Mouse (Mus musculus) G1E (cell line): Measurements from ENCODE around the gene C3. TPM values are rescaled to one million over a fixed set of nuclear protein-coding genes. Genes with fewer than 3 reads are reported as not detected.

Experiments used
- ATAC-seq: 2 replicates; pipeline ENCODE4 v1.8.0; 2016; ENCODE audit warnings: mild to moderate bottlenecking; ENCODE audit not compliant: insufficient number of reproducible peaks, poor library complexity, low FRiP score, severe bottlenecking; ENCODE audit errors: extremely low read depth
- DNase-seq: peaks from one replicate; pipeline ENCODE4 v3.0.0; 2012; ENCODE audit warnings: low spot score
- H3K27me3 ChIP-seq: 2 replicates; pipeline ENCODE4 v1.6.1; 2012; ENCODE audit warnings: mild to moderate bottlenecking, low read length, inconsistent platforms; ENCODE audit not compliant: insufficient read depth
- H3K36me3 ChIP-seq: replicated peaks from 2 replicates; pipeline ENCODE3; 2012; ENCODE audit warnings: mild to moderate bottlenecking, inconsistent platforms
- H3K4me1 ChIP-seq: 2 replicates; pipeline ENCODE4 v1.6.1; 2012; ENCODE audit warnings: low read depth, low read length, inconsistent platforms, mixed read lengths; ENCODE audit not compliant: insufficient read depth
- H3K4me3 ChIP-seq: 2 replicates; pipeline ENCODE4 v1.5.1; 2012; ENCODE audit warnings: low read depth, mild to moderate bottlenecking, inconsistent platforms, low read length, moderate library complexity, mixed read lengths
- H3K9me3 ChIP-seq: replicated peaks from 2 replicates; pipeline ENCODE4 v1.6.1; 2012; ENCODE audit warnings: inconsistent platforms
- CTCF ChIP-seq: IDR thresholded peaks from 2 replicates; pipeline ENCODE4 v1.5.1; 2012; ENCODE audit warnings: low read depth, low read length, inconsistent platforms, mixed read lengths
- GATA1 ChIP-seq: IDR thresholded peaks from 2 replicates; pipeline ENCODE4 v1.6.1; 2012; ENCODE audit warnings: borderline replicate concordance, low read length, inconsistent platforms, mixed read lengths
- GATA2 ChIP-seq: IDR thresholded peaks from 2 replicates; pipeline ENCODE4 v1.6.1; 2012; ENCODE audit warnings: low read depth, low read length, inconsistent platforms, borderline replicate concordance
- POLR2AphosphoS5 ChIP-seq: IDR thresholded peaks from 2 replicates; pipeline ENCODE4 v1.6.1; 2012; ENCODE audit warnings: low read depth, low read length, inconsistent platforms; ENCODE audit not compliant: insufficient replicate concordance
- TAL1 ChIP-seq: conservative IDR thresholded peaks from 2 replicates; pipeline ENCODE4 v1.6.1; 2012; ENCODE audit warnings: low read depth, low read length, inconsistent platforms, mixed read lengths
- polyA plus RNA-seq: library from polyadenylated mRNA; stranded (reverse); fragments of >175 nt; gene quantifications from 2 replicates; pipeline ENCODE4 v1.2.3, GENCODE M21; 2012
- total RNA-seq, 2 experiments: library from RNA; stranded (forward) in 1 of 2; stranded (reverse) in 1 of 2; fragments of 200-1000 nt in 1 of 2; fragments of >200 nt in 1 of 2; fragmentation: Nextera tagmentation in 1 of 2; gene quantifications; 2 replicates each; pipeline ENCODE4 v1.2.3; 2014 to 2017

C3 gene
- total and polyA plus RNA-seq, 3 experiments: 0.04 to 0.27 TPM; not detected in 1

DNA sequence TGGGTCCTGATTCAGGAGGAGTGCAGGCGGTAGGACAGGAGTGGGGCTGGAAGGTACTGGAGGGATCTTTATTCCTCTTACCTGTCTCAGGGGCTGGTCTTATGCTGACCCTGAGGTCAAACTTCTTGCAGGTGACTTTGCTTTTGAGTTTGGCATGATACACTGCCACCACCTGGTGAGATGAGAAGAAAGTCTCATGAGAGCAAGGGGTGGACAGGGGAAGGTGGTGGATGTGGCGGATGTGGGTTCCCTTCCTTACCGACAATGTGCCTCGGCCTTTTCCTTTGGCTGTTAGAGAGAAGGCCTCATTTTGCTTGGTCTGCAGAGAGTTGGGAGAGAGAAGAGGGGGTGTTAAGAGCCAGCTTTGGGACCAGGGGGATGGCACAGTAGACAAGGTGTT lies 18.6 kb downstream of the C3 start:
- DNase-seq (no peak), ATAC-seq (no peak)
- TF ChIP-seq GATA2 (no peak), GATA1 (no peak), TAL1 (no peak), CTCF (no peak), POLR2AphosphoS5 (no peak)
- no peaks in the 10 kb centered on the region for H3K9me3 ChIP-seq
- no peaks in the 10 kb centered on the region for H3K36me3 ChIP-seq
- H3K27me3 ChIP-seq: peaks cover 28% of the 10 kb centered on the region
- H3K4me3 ChIP-seq: no peak overlapping the region
- peaks cover 42% of the 10 kb centered on the region for H3K4me1 ChIP-seq

DNA sequence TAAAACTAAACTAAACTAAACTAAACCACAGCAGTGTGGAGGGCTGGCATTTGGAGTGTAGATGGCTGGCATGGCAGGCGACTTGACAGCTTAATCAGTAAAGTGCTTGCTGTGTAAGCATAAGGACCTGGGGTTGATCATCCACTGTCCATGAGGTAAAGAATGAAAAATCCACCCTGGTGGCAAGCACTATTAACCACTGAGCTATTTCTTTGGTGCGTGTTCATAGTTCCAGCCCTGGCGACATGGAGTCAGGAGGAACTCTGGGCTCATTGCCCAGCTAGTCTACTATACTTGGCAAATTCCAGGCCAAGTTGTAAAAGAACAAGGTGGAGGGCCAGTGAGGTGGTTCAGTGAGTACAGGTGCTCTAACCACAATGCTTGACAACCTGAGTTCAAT lies 20.0 kb downstream of the C3 start:
- Histone ChIP-seq H3K9me3 (no peaks in the 10 kb centered on the region), H3K27me3 (peaks cover 17% of the 10 kb centered on the region), H3K4me3 (no peak overlapping the region), H3K4me1 (peaks cover 49% of the 10 kb centered on the region), H3K36me3 (no peaks in the 10 kb centered on the region)
- TF ChIP-seq CTCF (no peak), POLR2AphosphoS5 (no peak), TAL1 (no peak), GATA1 (no peak), GATA2 (no peak)
- ATAC-seq (no peak), DNase-seq (no peak)

DNA sequence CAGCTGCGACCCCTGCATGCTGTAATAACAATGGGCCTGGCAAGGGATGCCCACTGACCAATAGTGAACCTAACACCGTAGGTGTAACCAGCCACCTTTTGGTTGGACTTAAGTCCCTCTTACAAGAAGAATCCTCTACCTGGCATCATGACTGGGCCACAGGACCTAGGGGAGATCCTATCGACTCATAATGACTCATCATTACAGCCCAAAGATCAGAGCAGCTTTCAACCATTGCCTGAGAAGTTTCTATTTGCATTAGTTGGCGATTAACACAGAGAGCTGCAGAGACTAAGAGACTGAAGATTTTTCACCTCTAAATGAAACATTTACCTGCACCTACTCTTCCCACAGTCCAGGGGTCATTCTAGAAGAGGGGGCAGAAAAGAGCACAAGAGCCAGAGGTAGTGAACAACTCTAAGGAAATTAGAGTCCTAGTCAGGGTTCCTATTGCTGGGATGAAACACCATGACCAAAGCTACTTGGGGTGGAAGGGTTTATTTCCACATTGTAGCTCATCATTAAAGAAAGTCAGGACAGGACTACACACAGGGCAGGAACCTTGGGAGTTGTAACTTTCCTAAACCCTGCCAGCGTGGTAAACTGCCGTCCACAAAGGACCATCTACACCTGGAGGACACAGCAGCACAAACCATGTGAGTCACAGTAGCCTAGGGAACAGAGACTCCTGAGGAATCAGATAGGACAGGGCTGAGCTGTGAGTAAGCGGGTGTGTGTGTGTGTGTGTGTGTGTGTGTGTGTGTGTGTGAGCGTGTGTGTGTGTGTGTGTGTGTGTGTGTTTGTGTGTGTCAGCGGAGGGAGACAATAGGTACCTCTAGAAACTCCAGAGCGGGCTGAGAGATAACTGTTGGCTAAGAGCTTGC lies 25.9 kb downstream of the C3 start:
- no peak for DNase-seq
- H3K27me3 ChIP-seq: peaks cover 6% of the 10 kb centered on the region; the same call in 1 of the 2 replicates
- no peaks in the 10 kb centered on the region for H3K9me3 ChIP-seq
- ATAC-seq: no peak
- no peak overlapping the region for H3K4me3 ChIP-seq
- H3K36me3 ChIP-seq: no peaks in the 10 kb centered on the region
- H3K4me1 ChIP-seq: peaks cover 60% of the 10 kb centered on the region
- TF ChIP-seq GATA1 (no peak), GATA2 (no peak), POLR2AphosphoS5 (no peak), TAL1 (no peak), CTCF (no peak)

DNA sequence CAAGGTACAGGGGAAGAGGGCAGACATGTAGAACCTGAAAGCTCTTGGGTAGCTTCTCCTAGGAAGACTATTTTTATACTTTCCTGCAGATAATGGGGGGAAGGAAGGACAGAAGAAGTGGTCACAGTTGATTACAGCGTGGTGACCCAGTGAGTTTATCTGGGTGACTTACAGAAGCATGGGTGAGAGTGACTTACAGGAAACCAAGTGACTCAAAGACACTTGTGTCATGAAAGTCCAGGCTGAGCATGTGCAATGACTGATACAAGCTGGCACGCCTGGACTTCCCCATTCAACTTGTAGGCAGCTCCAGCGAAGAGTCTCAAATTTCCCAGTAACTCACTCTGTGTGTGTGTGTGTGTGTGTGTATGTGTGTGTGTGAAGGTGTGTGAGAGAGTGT lies 29.7 kb downstream of the C3 start:
- no peak for TF ChIP-seq POLR2AphosphoS5
- TF ChIP-seq TAL1: no peak
- no peak for TF ChIP-seq GATA1
- TF ChIP-seq CTCF: no peak
- no peak for TF ChIP-seq GATA2
- H3K36me3 ChIP-seq: no peaks in the 10 kb centered on the region
- no peak for DNase-seq
- no peak overlapping the region for H3K4me3 ChIP-seq
- H3K27me3 ChIP-seq: peaks cover 9% of the 10 kb centered on the region; the same call in 1 of the 2 replicates
- peaks cover 54% of the 10 kb centered on the region for H3K4me1 ChIP-seq
- peak; percentile 74 for ATAC-seq
- no peaks in the 10 kb centered on the region for H3K9me3 ChIP-seq

DNA sequence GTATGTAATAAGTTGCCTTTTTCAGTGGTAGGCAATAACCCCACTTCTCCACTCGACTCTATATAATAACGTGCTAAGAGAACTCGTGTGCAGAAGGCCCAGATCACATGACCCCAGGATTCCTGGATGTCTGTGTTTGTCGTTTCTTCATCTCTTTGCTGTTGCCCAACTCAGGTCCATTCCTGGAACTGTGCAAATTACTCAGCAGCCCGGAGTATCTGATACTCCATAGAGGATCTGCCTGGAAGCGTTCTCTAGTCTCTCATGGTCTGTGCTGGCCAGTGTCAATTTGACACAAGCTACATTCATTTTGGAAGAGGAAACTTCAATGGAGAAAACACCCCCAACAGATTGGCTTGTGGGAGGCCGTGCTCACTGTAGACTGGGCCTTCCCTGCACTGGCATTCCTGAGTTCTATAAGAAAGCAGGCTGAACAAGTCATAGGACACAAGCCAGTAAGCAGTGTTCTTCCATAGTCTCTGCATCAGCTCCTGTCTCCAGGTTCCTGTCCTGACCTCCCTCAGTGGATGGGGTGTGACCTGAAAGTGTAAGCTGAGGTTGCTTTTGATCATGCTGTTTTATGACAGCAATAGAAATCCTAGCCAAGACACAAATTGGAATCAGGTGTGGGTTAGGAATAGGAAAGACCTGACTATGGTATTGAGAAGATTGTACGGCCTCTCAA lies 32.5 kb downstream of the C3 start:
- ATAC-seq (no peak), DNase-seq (no peak)
- Histone ChIP-seq H3K9me3 (no peaks in the 10 kb centered on the region), H3K4me3 (no peak overlapping the region), H3K27me3 (peaks cover 7% of the 10 kb centered on the region; the same call in 1 of the 2 replicates), H3K36me3 (no peaks in the 10 kb centered on the region), H3K4me1 (peaks cover 52% of the 10 kb centered on the region)
- TF ChIP-seq GATA1 (no peak), GATA2 (no peak), POLR2AphosphoS5 (no peak), CTCF (no peak), TAL1 (no peak)

DNA sequence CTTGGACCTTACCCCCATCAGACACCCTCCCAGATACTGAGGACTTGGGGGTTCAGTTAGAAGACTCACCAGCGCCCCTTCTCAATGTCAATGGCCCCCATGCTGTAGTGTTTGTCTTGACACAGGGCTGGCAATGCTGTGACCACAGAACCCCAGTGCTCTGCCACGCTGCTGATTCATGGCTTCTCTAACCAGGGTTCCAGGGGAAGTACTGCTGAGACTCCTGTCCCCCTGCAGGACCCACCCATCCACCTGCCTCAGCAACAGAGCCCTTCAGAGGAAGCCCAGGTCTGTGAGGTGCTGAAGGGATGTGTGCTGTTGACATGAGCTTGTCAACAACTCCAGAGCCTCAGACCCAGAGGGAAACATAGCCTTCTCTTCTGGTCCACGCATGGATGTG lies 33.2 kb downstream of the C3 start:
- peaks cover 7% of the 10 kb centered on the region; the same call in 1 of the 2 replicates for H3K27me3 ChIP-seq
- H3K4me1 ChIP-seq: peaks cover 57% of the 10 kb centered on the region
- H3K4me3 ChIP-seq: no peak overlapping the region
- TF ChIP-seq GATA1 (no peak), TAL1 (no peak), GATA2 (no peak), POLR2AphosphoS5 (no peak), CTCF (no peak)
- no peaks in the 10 kb centered on the region for H3K36me3 ChIP-seq
- no peaks in the 10 kb centered on the region for H3K9me3 ChIP-seq
- no peak for ATAC-seq
- DNase-seq: no peak
